Mouse (Mus musculus): Measurements from ENCODE around the gene Dnah10. TPM values are rescaled to one million over a fixed set of nuclear protein-coding genes. Genes with fewer than 3 reads are reported as not detected.

Gene Dnah10
- polyA plus RNA-seq, 1 experiment, result 0.02 TPM

DNA sequence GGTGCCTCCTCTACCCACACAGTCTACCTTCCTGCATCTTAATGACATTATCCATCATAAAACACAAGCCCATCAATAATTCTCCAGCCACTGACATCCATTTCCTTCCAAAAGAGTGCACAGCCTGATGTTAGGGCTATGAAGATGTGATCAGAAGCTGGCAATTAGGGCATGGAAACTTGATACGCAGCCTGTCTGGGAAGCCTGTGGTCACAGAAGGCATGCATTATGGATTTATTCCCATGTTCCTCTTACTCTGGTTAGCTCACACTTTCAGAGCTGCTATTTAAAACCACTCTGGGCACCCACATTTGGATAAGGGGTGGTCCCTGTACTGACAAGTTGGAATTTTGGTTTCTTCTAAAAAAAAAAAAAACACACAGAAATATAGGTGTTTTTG, 122.1 kb downstream of the Dnah10 start:
- no peak for DNase-seq (ENCODE audit: low read depth in 1 of 2, low spot score in 2 of 2)
- WGBS, result 96% methylated on average over 1 of the region's 1 CpGs
- Histone ChIP-seq H3K27me3 (ENCODE audit: control insufficient read depth, insufficient read depth, low read length) (no peaks in the 10 kb centered on the region), H3K36me3 (ENCODE audit: control insufficient read depth, insufficient read depth, low read length) (no peaks in the 10 kb centered on the region), H3K4me3 (ENCODE audit: extremely low read depth, insufficient read depth, insufficient read length) (no peak overlapping the region), H3K4me1 (ENCODE audit: control insufficient read depth, insufficient read depth, insufficient read length) (no peaks in the 10 kb centered on the region), H3K27ac (ENCODE audit: insufficient read depth, low read length) (no peak overlapping the region)
- no peak for TF ChIP-seq POLR2A (IDR thresholded peaks at IDR 0.05; ENCODE audit: low read depth, low read length)
- no peak for TF ChIP-seq CTCF (IDR thresholded peaks at IDR 0.05; ENCODE audit: extremely low read depth, insufficient read depth, insufficient read length, insufficient replicate concordance)

DNA sequence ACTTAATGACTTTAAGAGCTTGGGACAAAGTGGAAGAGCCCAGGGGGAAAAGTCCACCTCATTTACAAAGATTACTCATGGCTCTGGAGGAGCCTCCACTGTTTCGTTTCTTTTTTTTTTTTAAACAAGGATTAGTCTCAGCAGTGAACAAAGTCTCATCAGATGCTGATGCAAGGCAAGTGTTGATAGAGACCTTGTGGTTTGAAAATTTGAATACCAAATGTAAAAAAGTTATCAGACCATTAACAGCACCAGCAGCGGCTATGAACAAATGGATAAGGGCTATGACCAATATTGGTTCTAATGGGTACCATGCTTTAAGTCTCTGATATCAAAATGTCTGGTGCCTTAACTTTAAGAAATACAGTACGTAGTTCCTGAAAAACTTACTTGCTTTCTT, 124.1 kb downstream of the Dnah10 start:
- TF ChIP-seq CTCF (IDR thresholded peaks at IDR 0.05; ENCODE audit: extremely low read depth, insufficient read depth, insufficient read length, insufficient replicate concordance) (no peak), POLR2A (IDR thresholded peaks at IDR 0.05; ENCODE audit: low read depth, low read length) (no peak)
- WGBS, result 77% methylated on average over 3 of the region's 3 CpGs
- Histone ChIP-seq H3K36me3 (ENCODE audit: control insufficient read depth, insufficient read depth, low read length) (no peaks in the 10 kb centered on the region), H3K27ac (ENCODE audit: insufficient read depth, low read length) (no peak overlapping the region), H3K27me3 (ENCODE audit: control insufficient read depth, insufficient read depth, low read length) (no peaks in the 10 kb centered on the region), H3K4me1 (ENCODE audit: control insufficient read depth, insufficient read depth, insufficient read length) (no peaks in the 10 kb centered on the region), H3K4me3 (ENCODE audit: extremely low read depth, insufficient read depth, insufficient read length) (no peak overlapping the region)
- DNase-seq (ENCODE audit: low read depth in 1 of 2, low spot score in 2 of 2), result no peak

DNA sequence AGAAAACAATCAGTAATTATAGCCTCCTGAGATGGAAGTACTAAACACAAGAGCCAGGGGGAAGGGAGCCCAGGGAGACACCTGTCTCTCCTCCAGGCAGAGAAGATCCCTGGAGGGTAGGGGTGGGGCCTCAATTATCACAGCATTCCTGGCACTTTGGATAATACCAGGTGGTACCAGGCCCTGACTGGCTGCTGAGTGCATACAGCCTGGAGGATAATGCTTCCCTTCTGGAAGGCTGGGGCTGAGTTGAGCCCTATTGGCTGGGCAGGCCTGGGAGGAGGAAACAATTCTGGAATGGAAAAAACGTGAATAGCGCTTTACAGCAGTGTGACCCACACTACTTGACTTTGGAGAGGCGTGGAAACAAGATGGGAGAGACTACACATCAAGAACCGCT, 126.7 kb downstream of the Dnah10 start:
- DNase-seq (ENCODE audit: low read depth in 1 of 2, low spot score in 2 of 2), result no peak
- Histone ChIP-seq H3K4me1 (ENCODE audit: control insufficient read depth, insufficient read depth, insufficient read length) (no peaks in the 10 kb centered on the region), H3K36me3 (ENCODE audit: control insufficient read depth, insufficient read depth, low read length) (no peaks in the 10 kb centered on the region), H3K27me3 (ENCODE audit: control insufficient read depth, insufficient read depth, low read length) (no peaks in the 10 kb centered on the region), H3K27ac (ENCODE audit: insufficient read depth, low read length) (no peak overlapping the region), H3K4me3 (ENCODE audit: extremely low read depth, insufficient read depth, insufficient read length) (no peak overlapping the region)
- TF ChIP-seq CTCF (IDR thresholded peaks at IDR 0.05; ENCODE audit: extremely low read depth, insufficient read depth, insufficient read length, insufficient replicate concordance) (no peak), POLR2A (IDR thresholded peaks at IDR 0.05; ENCODE audit: low read depth, low read length) (no peak)
- WGBS, result 80% methylated on average over 4 of the region's 4 CpGs

DNA sequence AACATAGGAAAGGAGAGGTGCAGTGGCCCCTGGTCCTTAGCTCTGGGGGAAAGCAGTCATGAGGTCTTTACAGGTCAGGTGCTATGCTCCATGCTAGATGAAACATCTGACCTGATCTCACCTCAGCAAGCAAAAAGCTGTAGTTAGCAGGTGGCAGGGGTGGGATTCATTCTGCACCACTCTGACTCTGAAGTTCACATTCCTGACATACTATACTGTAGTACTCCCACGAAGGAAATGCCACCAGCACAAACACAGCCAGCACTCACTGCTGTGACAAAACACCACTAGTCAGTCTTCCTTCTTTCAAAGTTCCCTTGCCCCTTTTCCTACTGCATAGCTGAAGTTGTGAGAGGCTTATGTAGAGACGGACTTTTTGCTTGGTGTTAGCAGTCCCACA, 127.4 kb downstream of the Dnah10 start:
- Histone ChIP-seq H3K4me1 (ENCODE audit: control insufficient read depth, insufficient read depth, insufficient read length) (no peaks in the 10 kb centered on the region), H3K36me3 (ENCODE audit: control insufficient read depth, insufficient read depth, low read length) (no peaks in the 10 kb centered on the region), H3K4me3 (ENCODE audit: extremely low read depth, insufficient read depth, insufficient read length) (no peak overlapping the region), H3K27ac (ENCODE audit: insufficient read depth, low read length) (no peak overlapping the region), H3K27me3 (ENCODE audit: control insufficient read depth, insufficient read depth, low read length) (no peaks in the 10 kb centered on the region)
- TF ChIP-seq CTCF (IDR thresholded peaks at IDR 0.05; ENCODE audit: extremely low read depth, insufficient read depth, insufficient read length, insufficient replicate concordance), result no peak
- no peak for TF ChIP-seq POLR2A (IDR thresholded peaks at IDR 0.05; ENCODE audit: low read depth, low read length)
- no peak for DNase-seq (ENCODE audit: low read depth in 1 of 2, low spot score in 2 of 2)
- 57% methylated on average over 2 of the region's 2 CpGs for WGBS

DNA sequence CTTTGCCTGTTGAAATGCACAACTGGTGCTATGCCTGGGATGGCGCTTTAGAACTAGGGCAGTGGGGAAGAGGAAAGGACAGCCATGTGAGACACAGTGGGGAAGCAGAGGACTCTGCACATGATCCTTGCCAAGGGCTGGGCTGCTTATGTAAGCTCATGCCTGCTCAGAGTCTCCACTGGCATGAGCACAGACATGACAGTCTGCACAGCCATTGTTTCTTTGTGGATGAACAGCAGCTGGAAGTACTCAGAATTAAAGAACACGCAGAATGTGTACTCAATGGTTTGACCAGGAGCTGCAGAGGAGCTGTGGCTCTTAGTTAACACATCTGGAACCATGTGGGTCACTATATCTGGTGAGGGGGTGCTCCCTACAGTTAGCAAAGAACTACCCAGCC, 128.2 kb downstream of the Dnah10 start:
- Histone ChIP-seq H3K27me3 (ENCODE audit: control insufficient read depth, insufficient read depth, low read length) (no peaks in the 10 kb centered on the region), H3K36me3 (ENCODE audit: control insufficient read depth, insufficient read depth, low read length) (no peaks in the 10 kb centered on the region), H3K4me1 (ENCODE audit: control insufficient read depth, insufficient read depth, insufficient read length) (no peaks in the 10 kb centered on the region), H3K27ac (ENCODE audit: insufficient read depth, low read length) (no peak overlapping the region), H3K4me3 (ENCODE audit: extremely low read depth, insufficient read depth, insufficient read length) (no peak overlapping the region)
- no peak for TF ChIP-seq POLR2A (IDR thresholded peaks at IDR 0.05; ENCODE audit: low read depth, low read length)
- TF ChIP-seq CTCF (IDR thresholded peaks at IDR 0.05; ENCODE audit: extremely low read depth, insufficient read depth, insufficient read length, insufficient replicate concordance), result no peak
- 85% methylated on average over 2 of the region's 2 CpGs for WGBS
- DNase-seq (ENCODE audit: low read depth in 1 of 2, low spot score in 2 of 2), result no peak

DNA sequence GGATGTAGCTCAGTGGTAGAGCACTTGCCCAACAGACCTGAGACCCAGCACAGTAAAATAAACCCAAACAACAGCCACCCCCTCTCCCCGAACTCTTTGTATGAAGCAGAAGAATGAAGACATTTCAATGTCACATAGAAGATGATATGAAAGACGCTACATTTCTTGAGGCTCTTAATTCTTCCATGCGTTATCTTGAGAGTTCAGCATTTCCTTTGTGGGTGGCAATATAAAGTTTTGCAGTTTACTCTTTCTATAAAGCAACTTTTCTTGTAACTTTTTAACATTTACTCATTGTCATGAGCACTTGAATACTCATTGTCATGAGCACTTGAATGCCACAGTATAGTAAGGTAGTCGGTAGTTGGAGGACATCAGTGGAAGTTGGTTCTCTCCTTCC, 129.3 kb downstream of the Dnah10 start:
- Histone ChIP-seq H3K36me3 (ENCODE audit: control insufficient read depth, insufficient read depth, low read length) (no peaks in the 10 kb centered on the region), H3K27me3 (ENCODE audit: control insufficient read depth, insufficient read depth, low read length) (no peaks in the 10 kb centered on the region), H3K27ac (ENCODE audit: insufficient read depth, low read length) (no peak overlapping the region), H3K4me3 (ENCODE audit: extremely low read depth, insufficient read depth, insufficient read length) (no peak overlapping the region), H3K4me1 (ENCODE audit: control insufficient read depth, insufficient read depth, insufficient read length) (no peaks in the 10 kb centered on the region)
- WGBS, result 86% methylated on average over 4 of the region's 4 CpGs
- no peak for DNase-seq (ENCODE audit: low read depth in 1 of 2, low spot score in 2 of 2)
- TF ChIP-seq CTCF (IDR thresholded peaks at IDR 0.05; ENCODE audit: extremely low read depth, insufficient read depth, insufficient read length, insufficient replicate concordance) (no peak), POLR2A (IDR thresholded peaks at IDR 0.05; ENCODE audit: low read depth, low read length) (no peak)

DNA sequence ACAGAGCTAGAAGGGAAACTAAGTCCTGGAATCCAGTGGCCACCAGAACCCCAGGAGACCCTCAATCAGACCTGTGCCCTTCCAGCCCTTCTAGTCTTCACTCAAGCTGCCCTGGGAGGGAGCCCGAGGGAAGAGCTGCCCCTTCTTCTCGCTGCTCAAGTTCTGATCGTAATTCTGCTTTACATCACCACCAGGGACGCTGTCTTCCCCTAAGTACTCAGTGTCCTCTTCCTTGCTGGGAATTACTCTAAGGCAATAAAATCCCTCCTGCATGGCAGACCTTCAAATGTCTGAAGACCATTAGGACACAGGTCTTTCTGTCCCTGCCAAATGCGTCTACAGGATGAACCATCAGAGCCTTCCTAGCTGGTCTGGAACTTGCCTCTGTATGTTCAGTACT, 135.1 kb downstream of the Dnah10 start:
- Histone ChIP-seq H3K4me3 (ENCODE audit: extremely low read depth, insufficient read depth, insufficient read length) (no peak overlapping the region), H3K4me1 (ENCODE audit: control insufficient read depth, insufficient read depth, insufficient read length) (peaks cover 11% of the 10 kb centered on the region), H3K36me3 (ENCODE audit: control insufficient read depth, insufficient read depth, low read length) (no peaks in the 10 kb centered on the region), H3K27me3 (ENCODE audit: control insufficient read depth, insufficient read depth, low read length) (peaks cover 12% of the 10 kb centered on the region), H3K27ac (ENCODE audit: insufficient read depth, low read length) (no peak overlapping the region)
- DNase-seq (ENCODE audit: low read depth in 1 of 2, low spot score in 2 of 2), result no peak
- 9% methylated on average over 5 of the region's 5 CpGs for WGBS
- TF ChIP-seq POLR2A (IDR thresholded peaks at IDR 0.05; ENCODE audit: low read depth, low read length) (no peak), CTCF (IDR thresholded peaks at IDR 0.05; ENCODE audit: extremely low read depth, insufficient read depth, insufficient read length, insufficient replicate concordance) (no peak)
